Mouse (Mus musculus) C2C12 (cell line): Measurements from ENCODE around the gene Hadh.

Source experiments
- CEBPB ChIP-seq: IDR thresholded peaks from one replicate; pipeline ENCODE4 v1.6.1; 2011; ENCODE audit warnings: low read depth, mild to moderate bottlenecking, control low read depth, moderate library complexity
- CTCF ChIP-seq: IDR thresholded peaks from one replicate; pipeline ENCODE4 v1.5.1; 2011; ENCODE audit not compliant: control insufficient read depth, insufficient read depth, insufficient read length
- MAX ChIP-seq: IDR thresholded peaks from one replicate; pipeline ENCODE4 v1.6.1; 2011; ENCODE audit warnings: mild to moderate bottlenecking, control low read depth
- MYOD1 ChIP-seq: IDR thresholded peaks from one replicate; pipeline ENCODE4 v1.6.1; 2011; ENCODE audit warnings: low read depth; ENCODE audit not compliant: control insufficient read depth, insufficient read length
- MYOG ChIP-seq: IDR thresholded peaks from one replicate; pipeline ENCODE4 v1.6.1; 2011; ENCODE audit not compliant: control insufficient read depth, insufficient read length; ENCODE audit errors: extremely low read depth
- USF1 ChIP-seq: IDR thresholded peaks from one replicate; pipeline ENCODE4 v1.6.1; 2011; ENCODE audit warnings: low read depth, mild to moderate bottlenecking, control low read depth, moderate library complexity

- no peak for TF ChIP-seq CTCF
- no peak for TF ChIP-seq MAX
- no peak for TF ChIP-seq MYOG
- TF ChIP-seq MYOD1: no peak
- TF ChIP-seq USF1: no peak
- no peak for TF ChIP-seq CEBPB
Observed at GRCm38 (mm10) chr3:131251601-131252000, 20.3 kb downstream of the Hadh start.
